Mouse (Mus musculus) embryonic fibroblast, embryonic 13.5 days (primary cell): Measurements from ENCODE around the gene Rps10.

Source experiments
- CTCF ChIP-seq: IDR thresholded peaks from 2 replicates; pipeline ENCODE4 v1.5.1; 2011; ENCODE audit warnings: mild to moderate bottlenecking, control low read depth, low read length, moderate library complexity, borderline replicate concordance; ENCODE audit not compliant: insufficient read depth
- POLR2A ChIP-seq: IDR thresholded peaks from 2 replicates; pipeline ENCODE4 v1.6.1; 2011; ENCODE audit warnings: low read depth, mild to moderate bottlenecking, control low read depth, low read length, moderate library complexity

DNA sequence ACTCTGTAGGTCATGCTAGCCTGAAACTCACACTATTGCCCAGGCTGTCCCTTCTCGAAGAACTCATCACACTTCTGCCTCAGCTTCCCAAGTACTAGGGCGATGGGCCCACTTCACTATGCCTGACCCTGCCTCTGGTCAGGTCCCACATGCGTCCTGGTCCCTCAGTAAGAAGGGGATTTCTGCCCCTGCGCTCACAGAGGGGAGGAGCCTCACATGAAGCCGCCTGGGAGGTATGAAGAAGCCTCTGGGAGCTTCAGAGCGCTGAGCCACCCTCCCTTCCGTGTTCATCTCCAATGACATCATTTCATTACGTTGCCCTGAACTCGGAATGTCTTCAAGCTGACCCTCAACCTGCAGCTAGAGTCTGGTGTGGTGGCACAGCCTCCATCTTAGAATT, 7.3 kb upstream of the Rps10 start:
- TF ChIP-seq POLR2A, result no peak
- TF ChIP-seq CTCF, result no peak
